Mouse (Mus musculus): ENCODE results near the gene Ppp1r1b. TPM values are rescaled to one million over a fixed set of nuclear protein-coding genes. Genes with fewer than 3 reads are reported as not detected.
A peak's percentile ranks its signal among the peaks of the same experiment; 100 is the strongest.

Gene Ppp1r1b
- total RNA-seq, 1 experiment from 2014 or later, result not detected

GRCm38 (mm10) chr11:98340597-98340996 is 7.6 kb upstream of the Ppp1r1b start:
- ATAC-seq (replicated peaks; ENCODE audit: insufficient number of reproducible peaks, low FRiP score, low TSS enrichment, poor library complexity, severe bottlenecking), result no peak

GRCm38 (mm10) chr11:98341174-98341573 is 7.0 kb upstream of the Ppp1r1b start:
- no peak for ATAC-seq (replicated peaks; ENCODE audit: insufficient number of reproducible peaks, low FRiP score, low TSS enrichment, poor library complexity, severe bottlenecking)

DNA sequence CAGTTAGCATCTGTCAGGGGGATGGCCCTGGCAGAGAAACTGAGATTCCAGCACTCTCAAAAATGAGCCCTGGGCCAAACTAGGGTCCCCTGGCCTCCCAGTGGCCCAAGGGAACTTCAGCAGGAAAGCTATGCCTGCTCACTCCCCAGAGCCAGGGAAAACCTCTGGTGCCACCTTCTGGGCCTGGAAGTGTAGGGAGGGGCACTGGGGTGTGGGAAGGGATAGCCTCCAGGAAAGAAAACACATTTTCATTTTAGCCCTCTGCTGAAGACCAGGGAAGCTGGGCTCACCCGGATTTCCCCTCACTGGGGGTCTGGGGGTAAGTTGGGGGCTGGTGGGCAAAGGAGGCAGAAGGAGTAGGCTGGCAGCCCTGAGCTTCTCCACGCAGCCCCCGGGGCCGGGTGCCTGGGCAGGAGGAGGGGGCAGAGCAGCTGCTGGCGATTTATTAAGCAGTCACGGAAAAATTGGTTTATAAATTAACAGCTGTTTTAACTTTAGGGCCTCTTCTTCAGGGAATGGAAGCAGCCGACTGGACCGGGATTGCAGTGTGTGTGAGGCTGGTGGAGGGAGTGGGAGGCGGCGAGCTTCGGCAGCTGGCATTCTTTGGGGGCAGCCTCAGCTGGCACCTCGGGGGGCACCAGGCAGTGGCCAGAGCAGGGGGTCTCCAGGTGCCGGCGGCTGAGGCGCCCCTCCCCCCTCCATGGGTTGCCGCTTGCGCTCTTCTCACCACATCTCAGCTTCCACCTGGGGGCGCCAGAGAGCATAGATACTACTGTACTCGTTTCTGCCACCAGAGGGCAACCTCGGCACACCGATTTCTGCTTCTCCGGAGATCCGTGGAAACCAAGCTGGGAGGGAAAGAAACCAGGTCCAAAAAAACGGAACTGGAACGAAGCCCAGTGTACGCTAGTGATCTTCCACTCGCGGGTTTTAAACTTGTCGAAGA is 5.9 kb upstream of the Ppp1r1b start:
- ATAC-seq (replicated peaks; ENCODE audit: insufficient number of reproducible peaks, low FRiP score, low TSS enrichment, poor library complexity, severe bottlenecking), result peak; percentile 94

DNA sequence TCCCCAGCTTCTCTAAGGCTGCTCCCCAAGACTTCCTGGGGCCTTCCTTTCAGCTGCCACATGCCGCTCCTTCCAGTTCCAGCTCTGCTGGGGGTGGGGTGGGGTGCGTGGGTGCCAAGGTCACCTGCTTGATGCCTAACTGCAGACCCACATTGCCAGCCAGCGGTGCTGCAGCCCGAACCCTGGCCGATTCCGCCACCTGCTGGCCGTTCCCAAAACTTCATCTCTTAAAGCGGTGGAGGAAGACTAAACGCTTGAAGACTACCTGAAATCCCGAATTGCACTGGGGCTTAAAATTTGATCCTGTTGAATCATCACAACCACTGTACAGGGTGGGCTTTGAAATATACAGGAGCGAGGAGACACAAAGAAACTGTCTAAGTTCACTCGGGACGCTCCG is 3.0 kb upstream of the Ppp1r1b start:
- no peak for ATAC-seq (replicated peaks; ENCODE audit: insufficient number of reproducible peaks, low FRiP score, low TSS enrichment, poor library complexity, severe bottlenecking)

DNA sequence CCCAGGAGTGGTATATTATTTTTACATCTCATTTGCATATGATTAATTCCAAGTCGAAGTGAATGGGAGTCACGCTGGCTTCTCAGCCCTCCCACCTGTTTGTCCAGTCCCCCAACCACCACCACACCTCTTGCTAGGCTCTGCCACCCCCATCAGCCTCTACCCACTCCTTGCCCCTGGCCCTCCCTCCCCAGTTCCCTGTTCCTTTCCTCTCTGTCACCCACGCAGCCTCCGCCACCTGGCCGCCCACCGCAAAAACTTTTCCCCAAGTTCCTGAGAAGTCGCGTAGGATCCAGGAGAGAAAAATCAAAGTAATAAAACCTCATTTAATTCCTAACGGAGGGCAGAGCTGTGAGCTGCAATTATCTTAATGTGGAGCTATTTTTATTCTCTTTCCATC is 2.0 kb upstream of the Ppp1r1b start:
- no peak for ATAC-seq (replicated peaks; ENCODE audit: insufficient number of reproducible peaks, low FRiP score, low TSS enrichment, poor library complexity, severe bottlenecking)

DNA sequence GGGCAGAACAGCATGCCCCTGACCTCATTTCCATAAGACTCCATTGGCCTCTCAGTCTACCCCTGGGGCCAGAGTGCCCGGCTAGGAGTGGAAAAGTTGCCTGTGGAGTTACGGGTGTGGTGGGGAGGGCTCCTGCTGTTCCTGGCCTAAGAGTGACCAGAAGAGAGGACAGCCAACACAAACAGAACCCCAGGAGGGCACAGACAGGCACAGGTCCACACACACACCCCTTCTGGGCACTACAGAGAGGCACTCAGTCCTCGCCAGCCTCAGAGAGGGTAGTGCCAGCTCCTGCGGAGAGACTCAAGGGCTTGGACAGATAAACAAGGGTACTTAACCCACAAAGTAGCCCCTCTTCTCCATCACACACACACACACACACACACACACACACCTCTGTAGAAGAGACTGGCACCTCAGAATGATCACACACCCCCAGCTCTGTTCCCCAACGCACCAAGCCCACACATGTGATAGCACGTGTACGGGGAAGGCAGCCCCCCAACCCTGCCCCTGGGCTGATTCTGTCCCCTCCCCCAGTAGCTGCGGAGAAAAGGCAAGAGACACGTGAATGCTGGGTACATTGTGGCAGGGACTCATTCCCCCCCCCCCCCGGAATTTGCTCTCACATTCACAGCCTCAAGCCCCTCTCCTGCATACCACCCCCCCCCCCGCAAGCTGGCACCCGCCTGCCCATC is 670 bp upstream of the Ppp1r1b start:
- no peak for ATAC-seq (replicated peaks; ENCODE audit: insufficient number of reproducible peaks, low FRiP score, low TSS enrichment, poor library complexity, severe bottlenecking)

DNA sequence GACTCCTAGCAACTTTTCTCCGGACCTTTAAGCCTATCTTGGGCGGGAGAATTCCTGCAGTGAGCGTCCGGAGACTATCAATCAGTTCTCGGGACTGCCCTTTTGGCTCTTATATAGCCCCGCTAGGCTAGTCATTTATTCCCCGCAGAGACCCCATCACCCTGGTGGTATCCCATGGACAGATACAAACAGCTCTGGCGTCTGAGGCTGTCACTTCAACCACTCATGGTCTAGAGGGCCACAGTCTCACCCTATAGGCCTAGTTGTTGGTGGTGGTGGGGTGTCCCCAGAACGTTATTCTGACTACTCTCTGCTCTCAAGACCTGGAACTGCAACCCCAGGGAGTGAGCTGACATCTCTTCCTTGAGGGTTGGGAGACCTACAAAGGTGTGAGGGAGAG is 1.1 kb downstream of the Ppp1r1b start:
- ATAC-seq (replicated peaks; ENCODE audit: insufficient number of reproducible peaks, low FRiP score, low TSS enrichment, poor library complexity, severe bottlenecking), result no peak

- no peak for ATAC-seq (replicated peaks; ENCODE audit: insufficient number of reproducible peaks, low FRiP score, low TSS enrichment, poor library complexity, severe bottlenecking)
Measured at GRCm38 (mm10) chr11:98352272-98352990, 4.2 kb downstream of the Ppp1r1b start.

- no peak for ATAC-seq (replicated peaks; ENCODE audit: insufficient number of reproducible peaks, low FRiP score, low TSS enrichment, poor library complexity, severe bottlenecking)
Measured at GRCm38 (mm10) chr11:98353651-98354211, 5.5 kb downstream of the Ppp1r1b start.

- no peak for ATAC-seq (replicated peaks; ENCODE audit: insufficient number of reproducible peaks, low FRiP score, low TSS enrichment, poor library complexity, severe bottlenecking)
Measured at GRCm38 (mm10) chr11:98354445-98354844, 6.2 kb downstream of the Ppp1r1b start.

DNA sequence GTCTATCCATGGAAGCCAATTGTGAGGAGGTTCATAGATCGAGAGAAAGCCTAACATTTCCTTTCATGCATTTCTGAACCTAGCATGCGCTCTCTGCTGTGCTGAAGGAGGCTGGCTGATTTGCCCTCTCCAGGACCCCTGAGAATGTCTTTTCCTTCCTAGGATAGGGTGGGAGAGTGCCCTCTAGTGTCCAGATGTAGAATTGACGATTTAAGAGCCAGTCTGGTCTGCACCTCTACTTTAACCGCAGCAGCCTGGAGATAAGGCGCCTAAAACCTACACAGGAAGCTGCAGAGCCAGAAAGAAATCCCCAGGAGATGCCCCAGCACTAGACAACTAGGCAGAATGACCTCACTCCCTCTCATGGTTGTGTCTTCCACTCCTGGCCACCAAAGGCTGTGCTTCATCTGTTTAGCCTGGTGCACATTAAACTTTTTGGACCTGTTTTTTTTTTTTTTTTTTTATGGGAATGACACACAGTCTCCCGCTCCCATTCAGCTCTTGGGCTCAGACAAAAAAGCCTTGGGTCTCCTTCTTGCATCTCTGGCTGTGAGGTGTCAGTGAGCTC is 7.6 kb downstream of the Ppp1r1b start:
- ATAC-seq (replicated peaks; ENCODE audit: insufficient number of reproducible peaks, low FRiP score, low TSS enrichment, poor library complexity, severe bottlenecking), result no peak

- ATAC-seq (replicated peaks; ENCODE audit: insufficient number of reproducible peaks, low FRiP score, low TSS enrichment, poor library complexity, severe bottlenecking), result no peak
Measured at GRCm38 (mm10) chr11:98356625-98357394, 8.6 kb downstream of the Ppp1r1b start.

DNA sequence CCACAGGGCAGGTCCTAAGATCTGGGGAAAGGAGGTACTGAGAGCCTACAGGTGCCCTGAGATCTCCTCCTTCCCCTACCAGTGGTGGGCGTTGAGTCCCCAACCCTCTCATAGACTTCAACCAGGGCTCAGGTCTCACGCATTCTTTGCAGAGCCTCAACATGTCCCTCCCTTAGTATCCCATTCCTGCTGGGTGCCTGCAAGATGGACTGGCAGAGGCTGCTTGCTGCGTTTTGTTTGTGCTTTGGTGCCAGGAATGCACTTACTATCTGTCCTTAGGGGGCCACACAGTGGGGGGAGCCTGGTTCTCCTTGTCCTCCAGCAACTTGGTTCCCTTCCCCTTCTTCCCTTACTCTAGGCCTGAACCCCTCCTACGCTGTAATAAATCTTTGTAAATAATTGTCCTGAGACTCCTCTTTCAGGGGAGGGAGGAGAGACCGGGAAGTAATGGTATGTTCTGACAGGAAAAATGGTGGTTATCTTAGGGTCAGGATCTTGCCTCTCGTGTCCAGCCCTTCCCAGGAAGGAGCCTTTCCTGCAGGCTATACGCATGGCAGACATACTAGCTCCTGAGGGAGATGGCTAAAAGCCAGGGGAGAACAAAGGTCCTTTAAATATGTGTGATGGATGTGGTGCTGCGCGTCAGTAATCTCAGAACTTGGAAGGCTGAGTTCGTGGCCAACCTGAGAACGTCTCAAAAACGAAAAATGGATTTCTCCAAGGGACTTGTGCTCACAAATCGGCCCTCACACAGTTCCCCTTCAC is 9.4 kb downstream of the Ppp1r1b start:
- no peak for ATAC-seq (replicated peaks; ENCODE audit: insufficient number of reproducible peaks, low FRiP score, low TSS enrichment, poor library complexity, severe bottlenecking)

DNA sequence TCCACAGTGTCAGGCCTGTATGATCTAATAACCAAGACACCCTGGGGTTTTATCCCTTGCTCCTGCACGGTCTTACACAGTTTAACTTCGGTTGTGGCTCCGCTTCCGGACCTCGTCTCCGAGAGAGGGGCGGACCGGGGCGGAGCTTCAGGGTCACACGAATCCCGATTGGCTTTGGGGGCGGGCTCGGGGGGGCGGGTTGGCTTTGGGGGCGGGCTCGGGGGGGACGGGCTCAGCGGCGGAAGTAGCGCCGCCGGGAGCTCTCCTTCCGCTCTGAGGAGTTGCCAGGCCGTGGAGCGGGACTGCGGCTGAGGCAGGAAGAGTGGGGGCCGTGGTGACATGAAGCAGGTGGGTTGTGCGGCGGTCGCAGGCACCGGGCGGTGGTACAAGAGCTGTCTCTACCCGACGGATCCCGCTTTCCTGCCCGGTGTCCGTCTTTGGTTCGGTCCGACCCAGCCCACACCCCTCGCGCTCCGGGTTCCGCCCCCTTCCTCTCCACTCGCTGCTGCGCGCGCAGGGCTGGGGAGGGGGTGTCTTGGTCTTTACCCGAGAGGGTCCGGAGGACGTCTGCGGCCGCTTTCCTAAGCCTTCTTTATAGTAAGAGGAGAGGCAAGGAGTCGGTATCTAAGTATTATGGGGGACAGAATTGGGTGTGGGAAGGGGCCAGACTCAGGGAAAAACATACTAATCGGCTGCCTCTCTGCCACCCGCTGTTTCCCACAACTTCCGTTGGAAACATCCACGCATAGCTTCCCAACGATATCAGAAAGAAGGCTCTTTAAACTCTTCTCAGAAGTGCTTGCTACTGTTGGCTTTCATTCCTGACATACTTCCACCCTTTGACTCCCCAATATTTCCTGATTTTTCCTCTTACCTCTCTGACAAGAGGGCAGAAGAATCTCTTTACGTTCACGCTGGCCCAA is 10.2 kb downstream of the Ppp1r1b start, which contains the start of gene Stard3:
Stard3 (plus strand) TSS at position 208 of the 923 bp plus-strand sequence.
- ATAC-seq (replicated peaks; ENCODE audit: insufficient number of reproducible peaks, low FRiP score, low TSS enrichment, poor library complexity, severe bottlenecking), result peak; percentile 78

DNA sequence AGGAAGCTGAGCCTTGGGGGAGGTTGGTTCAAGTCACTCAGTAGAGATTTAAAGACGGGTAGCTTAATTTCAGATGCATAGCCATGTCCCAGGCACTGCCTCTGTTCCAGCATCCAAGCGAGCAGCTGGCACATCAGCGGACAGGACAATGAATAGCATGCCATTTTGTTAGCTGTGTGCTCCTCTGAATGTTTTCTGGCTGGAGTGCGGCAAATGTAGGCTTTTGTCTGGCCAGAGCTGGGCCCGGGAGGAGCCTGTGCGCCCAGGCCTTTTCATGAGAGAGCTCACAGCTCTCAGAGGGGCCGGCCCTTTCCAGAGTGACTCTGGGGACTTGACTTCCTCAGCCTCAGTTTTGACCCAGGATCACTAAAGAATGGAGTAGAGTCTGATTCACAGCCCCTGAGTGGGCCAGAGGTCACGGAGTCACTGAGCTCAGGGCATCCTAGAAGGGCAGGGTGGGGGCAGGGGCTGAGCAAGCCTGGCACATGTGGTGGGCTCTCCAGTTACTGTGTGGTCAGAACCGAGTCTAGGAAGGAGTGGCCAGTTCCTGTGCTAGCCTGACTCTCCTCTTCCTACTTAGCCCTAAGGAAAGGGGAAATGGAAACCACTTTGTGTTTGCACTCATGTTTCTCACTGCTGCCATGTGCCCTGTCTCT is 12.8 kb downstream of the Ppp1r1b start:
- peak; percentile 41 for ATAC-seq (replicated peaks; ENCODE audit: insufficient number of reproducible peaks, low FRiP score, low TSS enrichment, poor library complexity, severe bottlenecking)

- no peak for ATAC-seq (replicated peaks; ENCODE audit: insufficient number of reproducible peaks, low FRiP score, low TSS enrichment, poor library complexity, severe bottlenecking)
Measured at GRCm38 (mm10) chr11:98363817-98364216, 15.6 kb downstream of the Ppp1r1b start.
